Mouse (Mus musculus) left cerebral cortex, adult 18-20 months (tissue): ENCODE measurements around the gene Pip5k1a. TPM values are rescaled to one million over a fixed set of nuclear protein-coding genes. Genes with fewer than 3 reads are reported as not detected.
"Not testable (repeated sequence)": the region's sequence is repeated elsewhere in the genome, so short reads cannot be mapped to it uniquely, and the experiment has no call there.

ENCODE experiments used
- DNase-seq, 2 experiments: peaks; one replicate each; pipeline ENCODE4 v3.0.0; 2021 to 2022; ENCODE audit warnings: low spot score in 2 of 2, mixed read lengths in 1 of 2
- long read RNA-seq, 2 experiments: library from polyadenylated mRNA; stranded (forward); transcript quantifications; one replicate each; pipeline ENCODE4 v2.0.0; 2021
- total RNA-seq, 2 experiments: library from RNA; stranded (reverse); gene quantifications; 2 replicates each; pipeline ENCODE4 v1.2.3; 2021

The Pip5k1a gene
- total RNA-seq: 10 to 100 TPM; 53.1 to 61.1 TPM
- long read RNA-seq, experiment 1, partial matches to known transcripts: 0 of 21 reads
- long read RNA-seq, experiment 1, other reads (novel, unspliced or antisense): 19 of 21 reads
- long read RNA-seq, experiment 2, partial matches to known transcripts: 1 of 18 reads
- long read RNA-seq, experiment 2, other reads (novel, unspliced or antisense): 16 of 18 reads

DNA sequence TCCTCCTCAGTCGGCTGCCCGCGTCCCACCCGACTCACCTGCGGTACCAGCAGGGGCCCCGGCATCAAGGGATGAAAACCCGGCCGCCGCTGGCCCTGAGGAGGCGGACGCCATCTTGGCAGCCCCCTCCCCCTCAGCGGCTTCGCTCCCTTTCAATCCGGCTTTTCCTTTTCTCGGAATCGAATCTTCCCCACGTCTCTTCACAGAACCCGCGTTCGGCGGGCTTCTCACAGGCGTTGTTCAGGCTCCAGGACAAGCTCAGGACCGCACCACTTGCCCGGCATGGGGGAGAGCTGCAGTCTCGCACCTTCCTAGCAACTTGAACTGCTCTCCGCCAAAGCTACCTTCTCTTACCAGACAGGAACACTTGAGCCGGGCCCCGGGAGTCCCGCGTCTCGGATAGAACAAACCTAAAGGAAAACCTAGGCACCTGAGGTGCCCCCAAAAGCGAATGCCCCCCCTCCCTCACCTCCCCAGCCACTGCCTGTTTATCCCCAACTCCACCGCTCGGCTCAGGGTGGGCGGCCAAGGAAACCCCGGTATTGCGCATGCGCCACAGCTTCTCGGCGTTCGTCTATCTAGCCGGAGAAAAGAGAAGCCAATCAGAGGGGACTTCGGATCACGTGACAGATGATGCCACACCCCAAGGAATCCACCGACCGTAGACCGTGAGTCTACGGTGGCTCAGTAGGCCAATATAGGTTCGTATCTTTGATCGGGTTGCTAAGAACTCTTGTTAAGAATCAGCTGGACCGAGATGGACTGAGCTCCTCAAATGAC is at the start of gene Pip5k1a:
Gene Pip5k1a, minus strand, starts transcription at position 593 of the 780 bp plus-strand sequence.
- peak; percentile 97 to 98 for DNase-seq

DNA sequence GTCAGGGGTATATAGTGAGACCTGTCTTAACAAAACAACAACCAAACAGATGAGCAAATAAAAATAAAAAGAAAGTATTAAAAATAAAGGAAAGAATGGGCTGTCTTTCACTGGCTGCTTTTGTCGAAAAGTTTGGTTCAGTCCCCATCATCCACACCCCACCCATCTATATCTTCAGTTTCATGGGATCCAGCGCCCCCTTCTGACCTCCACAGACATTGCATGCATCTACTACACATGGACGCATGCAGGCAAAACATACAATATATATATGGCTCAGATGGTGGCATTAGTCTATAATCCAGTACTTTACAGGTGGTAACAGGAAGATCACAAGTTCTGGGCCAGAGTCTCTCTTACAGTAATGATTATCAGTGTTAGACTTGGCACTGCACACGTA is 47.1 kb upstream of the Pip5k1a start:
- DNase-seq: peak in 1 of 2 experiments; percentile 41

DNA sequence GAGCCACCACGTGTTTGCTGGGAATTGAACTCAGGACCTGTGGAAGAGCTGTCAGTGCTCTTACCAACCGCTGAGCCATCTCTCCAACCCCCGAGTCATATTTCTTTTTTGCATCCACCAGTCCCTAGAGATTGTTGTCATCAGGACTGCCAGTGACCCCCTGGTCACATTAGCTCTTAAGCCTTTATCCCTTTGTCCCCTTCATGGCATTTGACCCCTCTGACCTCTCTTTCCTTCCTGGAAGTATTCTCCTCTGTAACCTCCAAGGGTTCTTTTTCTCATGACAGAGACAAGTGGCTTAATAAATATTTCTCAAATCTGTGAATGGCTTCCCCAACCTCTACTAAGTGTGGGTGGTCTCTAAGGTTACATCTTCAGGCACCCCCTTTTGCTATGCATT is 41.2 kb upstream of the Pip5k1a start:
- DNase-seq: no peak

DNA sequence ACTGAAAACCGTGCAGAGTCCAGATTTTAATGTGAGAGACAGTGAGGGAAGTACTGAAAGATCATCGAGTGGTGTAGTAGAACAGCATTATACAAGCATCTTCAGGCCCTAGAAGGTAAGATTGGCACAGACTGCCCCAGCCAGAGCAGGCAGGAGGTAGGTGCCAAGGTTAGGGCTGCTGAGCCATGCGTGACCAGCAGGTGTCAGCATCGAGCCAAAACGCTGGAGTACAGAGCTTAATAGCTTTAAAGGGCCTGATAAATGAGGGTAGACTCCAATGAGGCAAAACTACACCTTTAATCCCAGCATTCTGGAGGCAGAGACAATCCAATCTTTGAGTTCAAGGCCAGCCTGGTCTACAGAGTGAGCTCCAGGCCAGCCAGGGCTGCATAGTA is 35.9 kb upstream of the Pip5k1a start:
- peak; percentile 86 to 88 for DNase-seq

DNA sequence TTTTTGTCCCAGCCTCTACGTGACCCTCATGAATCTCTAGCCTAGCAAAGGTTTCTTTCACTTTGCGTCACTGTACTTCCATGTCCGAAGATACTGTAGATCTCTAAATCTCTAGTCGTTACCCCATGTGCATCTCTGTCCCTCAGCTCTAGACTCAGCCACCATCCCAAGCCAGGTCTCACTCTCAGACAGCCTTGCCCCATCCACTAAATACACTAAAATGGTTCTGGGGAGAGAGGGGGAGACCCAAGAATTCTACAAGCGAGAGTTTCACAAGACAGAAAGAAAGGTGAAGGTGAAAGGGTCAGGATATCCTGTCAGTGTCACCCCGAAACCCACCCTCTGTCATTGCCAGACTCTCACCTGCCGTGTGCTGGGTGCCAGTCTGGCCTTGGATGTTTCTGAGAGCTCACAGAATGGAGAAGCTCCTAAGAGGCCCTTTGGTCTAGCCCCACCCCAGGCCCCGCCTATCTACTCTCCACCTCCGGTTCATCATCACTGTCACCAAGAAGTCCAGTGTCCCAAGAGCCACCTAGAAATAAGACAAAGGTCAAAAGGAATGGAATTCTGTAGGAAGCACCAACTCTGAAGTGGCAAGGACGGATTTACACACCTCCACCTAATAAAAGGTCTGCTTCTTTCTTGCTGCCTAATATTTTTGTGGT is 35.4 kb upstream of the Pip5k1a start, which contains the start of gene Tnfaip8l2:
Gene Tnfaip8l2, minus strand, starts transcription at position 409 of the 665 bp plus-strand sequence.
- DNase-seq: no peak

DNA sequence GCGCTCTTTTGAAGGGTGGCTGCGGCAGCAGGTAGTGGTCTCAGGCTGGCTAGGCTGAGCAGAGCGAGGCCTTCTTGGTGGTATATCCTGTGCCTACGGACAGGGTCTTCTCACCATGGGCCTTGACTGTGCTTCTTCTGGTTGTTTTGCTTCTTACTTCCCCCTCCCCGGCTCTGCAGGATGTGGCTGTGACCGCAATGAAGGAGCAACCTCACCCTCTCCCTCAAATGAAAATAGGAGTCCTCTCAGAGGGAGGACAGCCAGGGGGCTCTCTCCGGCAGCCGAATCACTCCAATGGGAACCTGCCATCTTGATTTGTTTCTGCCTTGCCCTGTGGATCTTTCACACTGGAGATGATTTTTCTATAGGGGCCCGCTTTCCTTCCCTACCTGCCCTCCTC is 34.7 kb upstream of the Pip5k1a start:
- DNase-seq: no peak

DNA sequence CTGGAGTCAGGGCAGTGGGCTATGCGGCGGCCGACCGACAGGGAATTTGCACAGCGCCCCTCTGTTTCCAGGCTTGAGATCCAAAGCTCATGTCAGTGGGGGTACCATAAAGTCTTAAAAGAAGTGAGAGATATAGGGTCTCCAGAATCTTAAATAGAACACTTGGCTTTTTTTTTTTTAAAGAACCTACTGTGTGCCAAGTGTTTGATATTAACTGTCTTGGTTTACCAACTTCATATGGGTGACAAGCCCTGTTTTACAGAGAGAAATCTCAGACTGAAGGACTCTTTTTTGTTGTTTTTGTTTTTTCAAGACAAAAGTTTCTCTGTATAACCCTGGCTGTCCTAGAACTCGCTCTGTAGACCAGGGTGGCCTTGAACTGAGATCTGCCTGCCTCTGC is 34.1 kb upstream of the Pip5k1a start:
- no peak for DNase-seq

DNA sequence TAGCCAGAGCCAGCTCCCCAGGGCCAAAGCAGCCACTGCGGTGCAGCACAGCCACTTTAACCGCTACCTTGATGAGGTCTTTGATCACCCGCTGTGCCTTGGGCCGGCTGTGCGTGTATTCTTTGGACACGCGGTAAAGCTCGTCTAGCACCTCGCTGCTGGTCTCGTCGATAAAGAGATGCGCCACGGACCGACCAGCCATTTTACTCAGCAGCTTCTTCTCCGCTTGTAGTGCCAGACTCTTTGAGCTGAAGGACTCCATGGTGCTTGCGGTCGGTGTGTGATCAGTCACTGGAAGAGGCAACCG is 33.5 kb upstream of the Pip5k1a start:
- no peak for DNase-seq

DNA sequence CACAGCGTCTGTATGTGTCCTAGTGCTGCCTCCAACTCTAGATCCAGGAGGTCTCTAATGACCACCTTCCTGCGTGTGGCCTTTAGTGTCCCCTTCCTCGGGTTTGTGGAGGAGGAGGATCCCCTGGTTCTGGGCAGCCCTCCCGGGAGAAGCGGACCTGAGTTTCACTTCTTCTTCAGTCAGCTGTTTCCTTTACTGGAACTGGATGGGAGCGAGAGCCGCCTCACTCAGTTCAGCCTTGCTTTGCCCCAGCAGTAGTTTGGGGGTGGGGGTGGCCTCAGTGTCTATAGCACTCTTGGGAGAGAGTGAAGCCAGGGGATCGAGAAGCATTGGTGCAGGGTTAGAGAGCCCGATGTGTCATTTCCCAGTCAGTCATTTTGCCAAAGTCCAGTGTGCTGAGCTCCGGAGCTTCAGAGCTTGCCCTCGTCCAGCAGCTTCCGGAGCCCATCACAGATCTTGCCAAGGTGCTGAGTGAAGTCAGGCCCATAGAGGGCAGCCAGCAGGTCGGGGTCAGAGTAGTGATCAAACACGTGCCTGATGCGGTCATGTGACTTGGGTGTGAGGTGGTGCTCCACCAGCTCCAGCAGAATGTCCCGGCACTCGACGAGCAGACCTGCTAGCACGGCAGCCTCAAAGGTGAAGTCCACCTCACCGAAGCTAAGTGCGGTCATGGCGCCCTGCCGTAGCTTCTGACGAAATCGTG is 33.0 kb upstream of the Pip5k1a start:
- DNase-seq: no peak

DNA sequence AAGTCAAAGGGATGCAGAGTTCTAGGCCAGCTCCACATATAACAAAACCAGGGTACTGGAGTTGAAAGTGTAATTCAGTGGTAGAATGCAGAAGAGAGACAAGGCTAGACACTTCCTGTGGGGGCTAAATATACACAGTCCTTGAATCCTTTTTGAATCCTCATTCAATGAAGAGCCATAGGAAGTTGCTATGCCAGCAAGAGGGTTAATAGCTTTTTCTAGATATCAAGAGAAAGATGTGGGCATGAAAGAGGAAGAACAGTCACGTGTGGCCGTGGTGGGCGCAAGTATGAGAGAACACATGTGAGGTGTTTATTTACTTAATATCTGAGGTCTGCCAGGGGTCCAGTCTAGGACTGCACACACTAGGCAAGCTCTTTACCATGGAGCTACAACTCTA is 29.6 kb upstream of the Pip5k1a start:
- DNase-seq: no peak

DNA sequence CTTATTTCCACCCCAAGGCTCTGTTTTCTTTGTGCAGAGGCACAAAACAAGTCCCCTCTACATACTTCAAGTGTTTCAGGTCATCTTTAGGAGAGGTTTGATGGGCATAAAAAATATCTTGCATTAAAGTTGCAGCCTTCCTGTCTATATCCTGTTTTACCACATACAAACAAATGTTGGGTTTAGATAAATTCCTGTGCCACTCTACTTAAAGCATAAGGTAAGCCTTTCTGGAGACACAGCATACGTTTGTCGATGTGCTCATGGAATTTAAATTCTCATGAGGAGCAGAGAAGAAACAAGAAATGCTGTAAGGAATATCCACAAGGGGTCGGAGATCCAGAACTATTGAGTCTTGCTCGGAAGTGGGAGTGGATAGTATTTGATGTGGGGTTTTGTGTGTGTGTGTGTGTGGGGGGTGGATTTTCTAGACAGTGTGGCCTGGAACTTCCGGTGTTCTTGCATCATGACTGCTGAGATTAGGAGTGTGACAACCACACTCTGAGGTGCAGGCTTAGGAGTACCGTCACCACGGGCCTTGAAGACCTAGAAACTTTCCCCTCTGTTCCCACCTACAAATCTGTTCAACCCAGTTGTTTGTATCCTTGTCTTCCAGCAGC is 28.8 kb upstream of the Pip5k1a start:
- DNase-seq: no peak

DNA sequence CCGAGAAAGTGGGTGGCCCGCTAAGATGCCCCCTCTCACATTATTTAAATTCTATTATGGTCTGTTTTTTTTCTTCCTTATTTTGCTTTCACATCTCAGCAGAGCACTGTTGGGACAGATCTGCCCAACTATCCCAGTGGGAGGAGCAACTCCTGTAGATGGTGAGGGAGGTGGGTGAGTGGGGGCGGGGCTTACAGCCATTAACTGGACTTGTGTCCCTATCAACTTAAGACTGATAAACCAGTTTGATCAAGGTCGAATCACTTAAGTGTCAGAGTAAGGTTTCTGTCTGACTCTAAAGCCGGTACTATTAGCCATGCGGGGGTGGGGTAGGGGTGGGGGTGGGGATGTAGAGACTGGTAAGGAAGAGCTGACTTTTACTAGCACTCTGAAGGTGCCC is 28.3 kb upstream of the Pip5k1a start:
- DNase-seq: peak in 1 of 2 experiments; percentile 42

DNA sequence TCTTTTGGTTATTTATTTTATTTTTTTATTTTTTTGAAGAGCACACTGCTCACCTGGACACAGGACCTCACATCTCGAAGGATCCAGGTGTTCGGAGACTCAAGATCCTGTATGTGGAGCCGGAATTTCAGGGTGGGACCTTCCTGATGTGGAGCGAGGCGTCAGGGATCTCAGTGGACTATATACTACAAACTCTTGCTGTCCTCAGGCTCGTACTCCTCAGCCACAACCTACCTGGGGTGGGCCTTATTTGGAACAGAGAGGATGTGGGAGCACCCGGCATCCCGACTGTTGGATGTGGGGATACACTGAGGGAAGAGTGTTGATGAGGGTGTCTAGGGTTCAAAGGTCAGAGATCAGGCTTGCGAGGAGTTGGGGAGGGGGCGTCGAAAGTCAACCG is 27.4 kb upstream of the Pip5k1a start:
- DNase-seq: not testable (repeated sequence)

DNA sequence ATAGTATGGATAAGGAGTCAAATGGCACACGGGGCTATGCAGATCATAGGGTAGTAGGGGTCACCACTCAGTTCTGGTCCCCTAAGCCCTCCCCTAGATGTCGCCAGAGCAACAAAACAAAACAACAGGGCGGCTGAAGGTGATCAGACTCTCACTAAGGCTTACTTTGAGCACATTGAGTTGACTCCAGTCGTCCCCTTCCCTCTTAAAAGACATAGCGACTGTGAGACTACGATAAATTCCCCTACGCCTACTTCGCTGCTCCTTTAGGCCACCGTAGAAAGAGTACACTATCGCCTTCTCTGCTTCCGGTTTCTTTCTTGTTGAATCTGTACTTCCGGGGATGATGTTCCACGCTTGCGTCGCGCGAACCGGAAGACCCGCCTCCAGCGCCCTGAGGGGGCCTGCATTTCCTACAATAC is 27.0 kb upstream of the Pip5k1a start, which contains the start of the genes Scnm1 and Lysmd1:
Gene Scnm1, minus strand, starts transcription at position 332 of the 422 bp plus-strand sequence.
Gene Lysmd1, plus strand, starts transcription at position 409 of the 422 bp plus-strand sequence.
- DNase-seq: peak; percentile 86 to 91

DNA sequence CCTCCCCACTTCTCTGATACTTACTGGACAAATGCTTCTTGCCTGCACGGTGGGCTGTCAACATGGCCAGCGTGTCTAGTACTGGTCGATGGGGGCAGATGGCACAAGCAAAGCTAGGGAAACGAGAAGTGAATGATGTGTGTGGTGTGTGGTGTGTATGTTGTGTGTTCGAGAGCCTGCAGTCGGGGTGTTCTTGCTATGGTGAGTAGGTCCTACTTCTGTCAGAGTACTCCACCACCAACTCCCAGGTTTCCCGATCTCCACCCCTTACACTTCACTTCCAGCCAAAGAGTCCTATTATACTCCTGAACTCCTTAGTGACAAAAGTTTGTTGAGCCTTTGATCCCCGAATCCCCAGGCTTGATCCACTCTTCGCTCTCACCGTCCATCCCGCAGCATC is 26.4 kb upstream of the Pip5k1a start:
- no peak for DNase-seq

DNA sequence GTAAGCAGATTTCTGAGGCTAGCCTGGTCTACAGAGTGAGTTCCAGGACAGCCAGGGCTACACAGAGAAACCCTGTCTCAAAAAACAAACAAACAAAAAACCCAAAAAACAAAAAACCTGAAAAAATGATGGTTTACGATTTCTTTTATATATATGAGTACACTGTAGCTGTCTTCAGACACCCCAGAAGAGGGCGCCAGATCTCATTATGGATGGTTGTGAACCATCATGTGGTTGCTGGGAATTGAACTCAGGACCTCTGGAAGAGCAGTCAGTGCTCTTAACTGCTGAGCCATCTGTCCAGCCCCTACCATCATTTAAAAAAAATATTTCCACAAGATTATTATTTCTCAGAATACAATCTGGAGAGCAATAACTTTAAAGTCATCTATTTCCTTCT is 25.7 kb upstream of the Pip5k1a start:
- DNase-seq: not testable (repeated sequence)

DNA sequence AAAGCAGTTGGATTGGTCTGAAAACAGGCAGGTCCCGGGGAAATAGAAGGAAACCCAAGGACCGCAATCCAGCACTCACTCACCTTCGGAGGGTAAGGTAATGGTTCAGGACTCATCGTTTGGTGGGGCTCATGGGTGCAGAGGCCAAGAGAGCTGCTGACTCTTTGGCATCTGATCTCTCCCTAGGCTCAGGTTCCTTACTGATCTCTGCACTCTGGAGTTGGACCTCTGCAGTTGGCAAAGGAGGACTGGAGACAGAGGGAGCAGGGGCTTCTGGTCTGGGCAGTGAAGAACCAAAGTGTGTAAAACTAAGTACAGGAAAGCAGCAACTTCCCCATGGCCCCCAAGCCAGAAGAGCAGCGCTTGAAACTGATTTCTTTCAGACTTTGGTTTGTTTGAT is 23.4 kb upstream of the Pip5k1a start:
- DNase-seq: no peak

DNA sequence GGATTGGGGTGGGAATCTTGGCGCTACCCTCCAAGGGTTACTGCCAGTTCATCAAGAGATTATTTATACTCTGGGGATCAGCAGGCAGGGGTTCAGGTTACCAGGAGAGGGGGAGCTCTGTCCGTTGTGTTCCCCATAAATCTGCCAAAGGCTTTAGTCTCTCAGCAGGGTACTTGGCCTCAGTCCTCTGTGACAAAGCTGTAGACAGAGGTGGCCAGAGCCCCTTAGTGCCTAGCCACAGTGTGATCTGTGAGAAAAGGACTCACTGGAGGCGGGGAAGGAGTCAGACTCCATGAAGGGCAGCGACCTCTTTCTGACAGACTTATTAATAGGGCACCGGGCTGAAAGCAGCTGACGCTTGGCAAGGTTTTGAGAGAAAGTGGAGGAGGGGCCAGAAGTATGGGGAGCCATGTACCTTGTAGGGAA is 22.5 kb upstream of the Pip5k1a start:
- DNase-seq: no peak

DNA sequence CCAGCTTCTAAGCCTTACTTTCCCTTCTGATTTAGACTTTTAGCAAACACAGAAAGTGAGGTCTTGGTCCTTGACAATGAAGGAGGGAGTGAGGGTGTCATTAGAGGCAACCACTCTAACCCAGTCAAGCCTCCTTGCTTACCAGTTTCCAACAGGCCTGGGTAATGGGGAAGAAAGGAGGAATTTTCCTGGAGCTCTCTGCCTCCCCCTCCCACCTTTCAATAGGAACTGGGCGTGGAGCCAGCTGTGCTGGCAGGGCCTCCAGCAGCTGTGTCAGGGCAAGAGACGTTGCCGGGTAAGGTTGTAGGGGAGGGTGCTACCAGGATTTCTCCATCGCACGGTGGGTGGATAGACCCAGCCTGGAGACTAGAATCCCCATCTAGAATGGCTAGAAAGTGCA is 18.2 kb upstream of the Pip5k1a start:
- DNase-seq: peak in 1 of 2 experiments; percentile 23

DNA sequence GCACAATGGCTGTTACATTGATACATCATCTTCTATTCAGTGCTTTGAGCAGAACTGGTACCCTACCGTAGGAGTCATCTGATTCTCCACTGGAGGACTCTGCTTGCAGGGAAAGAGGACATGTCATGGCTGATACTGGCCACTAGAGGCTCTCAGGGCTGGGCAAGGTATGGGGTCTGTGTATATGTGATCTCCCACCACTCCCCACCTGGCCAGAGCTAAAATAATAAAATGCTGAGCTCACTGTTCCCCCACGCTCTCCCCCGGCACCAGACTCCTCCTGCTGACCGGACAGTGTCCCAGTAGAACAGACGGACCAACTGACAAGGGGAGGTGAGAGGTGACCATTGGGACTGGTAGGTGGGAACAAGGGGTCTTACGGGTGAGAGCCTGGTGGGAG is 17.5 kb upstream of the Pip5k1a start, which contains the start of gene Tmod4:
Gene Tmod4, plus strand, starts transcription at position 231 of the 400 bp plus-strand sequence.
- no peak for DNase-seq

DNA sequence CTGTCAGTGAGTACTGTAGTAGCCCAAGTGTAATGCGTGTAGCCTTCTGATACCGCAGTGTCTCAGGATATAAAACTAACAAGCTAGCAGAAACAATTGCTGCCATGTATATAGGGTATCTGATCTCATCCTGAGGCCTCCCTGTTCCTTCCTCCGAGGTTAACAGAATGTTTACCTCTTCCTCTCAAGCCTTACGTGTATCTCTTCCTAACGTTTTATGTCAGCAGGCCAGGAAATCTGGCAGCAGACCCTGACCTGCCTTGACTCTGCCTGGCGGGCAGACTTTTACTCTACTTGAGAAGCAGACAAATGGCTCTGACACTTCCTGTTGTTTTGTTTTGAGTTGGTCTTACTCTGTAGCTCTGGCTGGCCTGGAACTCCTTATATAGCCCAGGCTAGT is 14.8 kb upstream of the Pip5k1a start:
- no peak for DNase-seq
